Mouse (Mus musculus) left cerebral cortex, postnatal 4 days (tissue): ENCODE results near the gene St6galnac5. TPM values are rescaled to one million over a fixed set of nuclear protein-coding genes. Genes with fewer than 3 reads are reported as not detected.
A peak's percentile ranks its signal among the peaks of the same experiment; 100 is the strongest.

Source experiments
- DNase-seq: peaks from one replicate; pipeline ENCODE4 v3.0.0-alpha.2; 2022
- intact Hi-C: fragments of 180-260 bp; cut with DNase I; formaldehyde crosslinking; loops from one replicate; pipeline ENCODE4 v1.15.1; 2025
- total RNA-seq, 2 experiments: library from RNA; stranded (reverse); gene quantifications; 2 replicates each; pipeline ENCODE4 v1.2.3; 2021

St6galnac5 gene
- total RNA-seq, 2 experiments from 2014 or later: 50.0 to 62.1 TPM

- DNase-seq: no peak
- intact Hi-C loops: no loop called here
Measured at GRCm38 (mm10) chr3:152920365-152920764, 61.7 kb downstream of the St6galnac5 start.

DNA sequence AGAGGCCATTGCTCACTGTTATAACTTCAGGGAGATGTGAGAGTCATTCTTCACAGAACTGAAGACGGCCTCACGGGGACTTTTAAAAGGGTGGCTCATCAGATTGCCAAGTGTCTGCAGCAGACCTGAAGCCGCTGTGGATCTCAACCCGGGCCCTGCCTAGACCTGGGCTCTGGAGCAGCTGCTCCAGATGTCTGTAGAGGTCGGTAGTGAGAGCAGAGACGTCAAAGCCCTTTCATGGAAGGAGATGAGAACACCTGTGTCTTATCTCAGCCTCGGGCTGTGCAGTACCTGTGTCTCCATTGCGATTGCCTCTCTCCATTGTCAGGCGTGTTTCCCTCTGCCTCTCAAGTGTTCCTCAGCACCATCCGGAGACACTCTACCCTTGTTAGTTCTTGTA lies 62.9 kb downstream of the St6galnac5 start:
- intact Hi-C loops: no loop called here
- no peak for DNase-seq

GRCm38 (mm10) chr3:152917579-152917978 lies 64.5 kb downstream of the St6galnac5 start:
- DNase-seq: no peak
- intact Hi-C loops: no loop called here

DNA sequence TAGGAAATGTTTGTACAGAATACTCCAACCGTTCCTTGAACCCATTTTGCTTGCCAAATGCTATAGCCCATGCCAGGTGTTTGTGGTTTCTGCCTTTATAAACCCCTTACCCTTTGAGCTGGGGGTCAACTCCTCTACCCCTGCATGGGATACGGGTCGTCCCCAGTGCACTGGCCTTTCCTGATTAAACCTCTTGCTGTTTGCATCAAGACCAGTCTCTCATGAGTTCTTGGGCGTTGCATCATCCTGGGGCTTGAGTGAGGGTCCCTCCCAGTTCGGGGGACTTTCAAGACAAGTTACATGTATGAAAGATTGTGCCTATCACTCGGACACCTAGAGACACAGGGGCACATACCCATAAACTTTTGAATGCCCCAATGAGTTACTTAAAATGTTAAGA lies 67.7 kb downstream of the St6galnac5 start:
- intact Hi-C loops: no loop called here
- no peak for DNase-seq

DNA sequence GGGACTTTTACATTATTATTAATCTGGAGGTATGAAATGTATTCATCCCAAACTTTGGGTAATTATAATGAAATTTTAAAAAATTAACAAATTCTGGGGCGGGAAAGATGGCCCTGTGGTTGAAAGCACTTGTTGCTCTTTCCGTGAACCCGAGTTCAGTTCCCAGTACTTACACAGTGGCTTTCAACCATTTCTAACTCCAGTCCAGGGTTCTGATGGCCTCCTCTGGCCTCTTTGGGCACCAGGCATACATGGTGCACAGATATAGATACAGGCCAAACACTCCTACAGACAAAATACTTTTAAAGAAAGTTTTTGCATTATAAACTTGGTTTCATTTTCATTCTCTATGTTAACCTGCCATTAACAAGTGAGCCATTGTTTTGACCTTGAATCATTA lies 68.4 kb downstream of the St6galnac5 start:
- DNase-seq: no peak
- intact Hi-C loops: no loop called here

DNA sequence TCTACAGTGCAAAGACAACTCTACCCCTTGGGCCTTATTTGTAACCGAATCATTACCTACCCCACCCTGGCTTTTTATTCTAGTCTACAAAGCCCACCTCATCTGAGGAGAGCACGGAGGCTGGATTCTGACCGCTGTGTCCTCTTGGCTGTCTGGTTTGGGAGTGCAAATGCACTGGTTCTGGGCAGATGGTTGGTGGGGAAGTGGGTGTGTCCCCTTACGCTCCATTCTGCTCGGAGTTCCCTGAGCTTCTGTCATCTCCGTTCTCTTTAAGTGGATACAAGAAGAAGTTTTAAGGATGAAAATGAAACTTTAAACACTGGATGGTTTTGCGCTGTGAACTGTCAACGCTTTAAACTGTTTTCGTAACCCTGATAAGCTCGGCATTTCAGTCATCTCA lies 68.9 kb downstream of the St6galnac5 start:
- no peak for DNase-seq
- intact Hi-C loops: no loop called here

DNA sequence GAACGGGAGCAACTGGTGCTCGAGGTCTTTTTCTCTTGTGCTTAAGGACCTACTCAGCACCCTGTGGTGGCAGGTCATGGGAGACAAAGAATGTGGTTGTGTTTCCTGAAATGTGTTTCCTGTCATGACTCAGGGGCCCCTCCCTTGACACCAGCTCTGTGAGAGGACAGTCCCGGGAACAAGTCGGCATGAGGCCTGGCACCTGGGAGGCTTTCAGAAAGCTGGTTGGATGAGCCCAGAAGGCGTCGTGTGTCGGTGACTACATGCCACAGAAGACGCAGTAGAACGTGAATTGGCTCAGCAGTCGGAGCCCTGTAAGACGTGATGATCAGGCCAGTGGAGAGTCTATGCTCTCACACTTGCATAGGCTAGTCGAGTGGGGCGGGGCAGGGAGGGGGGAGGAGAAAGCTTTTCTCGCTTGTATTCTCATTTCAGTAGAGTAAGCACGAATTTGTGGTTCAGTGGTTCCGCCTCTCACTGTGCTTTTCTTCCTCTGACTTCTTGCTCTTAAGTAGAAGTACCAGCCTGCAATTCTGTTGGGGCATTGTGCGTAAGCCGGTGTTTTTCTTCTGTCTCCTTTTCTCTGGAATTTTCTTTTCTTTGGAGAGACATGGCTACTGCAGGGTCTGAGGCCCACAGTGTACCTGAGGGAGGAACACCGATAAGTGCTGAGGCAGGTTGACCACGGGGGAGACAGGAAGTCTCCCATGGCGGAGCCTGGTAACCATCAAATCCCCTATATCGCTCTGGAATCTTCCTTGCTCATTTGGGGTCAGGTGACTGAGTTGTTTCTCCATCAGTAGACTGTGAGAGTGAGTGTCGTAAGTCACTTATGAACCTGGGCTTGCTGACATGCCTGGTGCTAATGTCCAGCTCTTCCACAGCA lies 69.6 kb downstream of the St6galnac5 start:
- intact Hi-C loops: no loop called here
- DNase-seq: no peak

DNA sequence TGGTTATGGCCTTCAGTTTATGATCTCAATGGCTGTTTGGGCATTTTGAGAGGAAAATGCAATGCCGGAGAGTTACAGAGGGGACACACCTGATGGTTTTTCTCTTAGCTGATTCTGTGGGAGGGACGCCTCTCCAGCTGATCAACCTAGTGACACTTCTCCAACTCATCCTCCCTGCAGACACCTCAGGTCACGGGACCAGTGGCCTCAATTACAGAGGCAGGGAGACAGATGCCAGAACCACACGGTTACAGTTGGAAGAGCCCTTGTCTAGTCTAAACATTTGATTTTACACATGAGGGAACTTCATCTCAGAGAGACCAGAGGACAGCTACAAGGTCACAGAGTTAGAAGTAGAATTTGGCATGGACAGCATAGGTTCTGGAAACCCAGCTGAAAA lies 70.5 kb downstream of the St6galnac5 start:
- intact Hi-C loops: no loop called here
- DNase-seq: no peak

- intact Hi-C loops: no loop called here
- DNase-seq: no peak
Measured at GRCm38 (mm10) chr3:152907683-152908082, 74.4 kb downstream of the St6galnac5 start.

GRCm38 (mm10) chr3:152907087-152907486 lies 75.0 kb downstream of the St6galnac5 start:
- no peak for DNase-seq
- intact Hi-C loops: no loop called here

DNA sequence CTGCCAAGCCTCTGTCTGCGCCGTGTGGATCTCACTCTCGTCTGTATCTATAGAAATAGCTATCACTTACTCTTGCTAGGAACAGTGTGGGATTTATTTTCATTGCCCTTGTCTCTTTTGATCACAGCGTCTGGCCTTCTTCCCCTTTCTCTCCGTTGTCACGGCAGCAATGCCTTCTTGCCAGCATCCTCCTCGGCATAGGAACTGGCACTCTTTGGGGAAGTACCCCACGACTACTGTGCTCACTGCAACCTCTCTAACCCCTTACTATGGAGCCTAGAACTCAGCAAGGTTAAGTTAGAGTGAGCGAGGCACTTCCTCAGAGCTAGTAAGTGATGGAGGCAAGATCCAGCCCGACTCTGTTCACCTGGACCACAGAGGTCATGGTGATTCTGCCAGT lies 76.2 kb downstream of the St6galnac5 start:
- intact Hi-C loops: no loop called here
- no peak for DNase-seq

DNA sequence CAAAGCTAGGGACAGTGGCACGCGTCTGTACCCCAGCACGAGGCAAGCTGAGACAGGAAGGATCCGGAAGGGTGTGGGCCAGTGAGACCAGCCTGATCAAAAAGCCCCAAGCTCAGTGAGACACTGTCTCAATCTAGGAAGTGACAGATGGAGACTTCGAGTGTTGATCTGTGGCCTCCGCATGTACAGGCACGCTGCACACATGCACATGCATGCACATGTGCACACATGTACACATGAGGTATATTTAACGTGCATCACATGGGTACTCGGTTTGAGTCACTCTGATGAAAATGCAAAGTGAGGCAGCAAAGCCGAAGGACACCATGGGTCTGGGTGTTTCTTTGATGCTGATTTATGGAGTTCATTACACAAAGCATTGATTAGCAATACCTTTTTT lies 77.0 kb downstream of the St6galnac5 start:
- no peak for DNase-seq
- intact Hi-C loops: no loop called here

- intact Hi-C loops: no loop called here
- no peak for DNase-seq
Measured at GRCm38 (mm10) chr3:152898906-152899305, 83.1 kb downstream of the St6galnac5 start.

DNA sequence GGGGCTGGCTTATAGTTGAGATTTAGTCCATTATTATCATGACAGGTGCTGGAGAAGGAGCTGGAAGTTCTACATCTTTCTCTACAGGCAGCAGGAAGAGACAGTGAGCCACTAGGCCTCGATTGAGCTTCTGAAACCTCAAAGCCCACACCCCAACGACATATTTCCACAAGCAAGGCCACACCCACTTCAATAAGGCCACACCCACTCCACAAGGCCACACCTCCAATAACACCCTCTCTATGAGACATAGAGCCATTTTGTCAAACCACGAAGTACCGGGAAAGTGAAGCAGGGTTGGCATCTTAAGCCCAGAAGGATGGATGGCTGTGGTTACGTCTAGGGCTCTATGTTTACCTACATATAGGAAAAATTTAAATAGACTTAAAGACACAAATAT lies 84.8 kb downstream of the St6galnac5 start:
- intact Hi-C loops: no loop called here
- DNase-seq: no peak

DNA sequence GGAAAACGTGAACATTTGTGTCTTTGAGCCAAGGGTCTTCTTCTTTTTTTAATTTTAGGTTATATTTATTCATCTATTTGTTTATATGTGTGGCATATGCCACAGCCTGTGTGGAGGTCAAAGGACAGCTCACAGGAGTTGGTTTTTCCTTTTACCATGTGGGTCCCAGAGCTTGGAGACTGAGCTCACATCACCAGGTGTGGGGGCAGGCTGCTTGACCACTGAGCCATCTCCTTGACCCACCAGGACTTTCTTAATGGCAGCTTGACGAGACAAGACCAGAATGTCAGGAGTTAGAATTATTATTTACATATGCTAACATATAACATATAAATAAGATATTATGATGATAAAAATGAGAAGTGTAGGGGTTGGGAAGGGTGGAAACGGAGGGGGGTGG lies 85.9 kb downstream of the St6galnac5 start:
- no peak for DNase-seq
- intact Hi-C loops: no loop called here

DNA sequence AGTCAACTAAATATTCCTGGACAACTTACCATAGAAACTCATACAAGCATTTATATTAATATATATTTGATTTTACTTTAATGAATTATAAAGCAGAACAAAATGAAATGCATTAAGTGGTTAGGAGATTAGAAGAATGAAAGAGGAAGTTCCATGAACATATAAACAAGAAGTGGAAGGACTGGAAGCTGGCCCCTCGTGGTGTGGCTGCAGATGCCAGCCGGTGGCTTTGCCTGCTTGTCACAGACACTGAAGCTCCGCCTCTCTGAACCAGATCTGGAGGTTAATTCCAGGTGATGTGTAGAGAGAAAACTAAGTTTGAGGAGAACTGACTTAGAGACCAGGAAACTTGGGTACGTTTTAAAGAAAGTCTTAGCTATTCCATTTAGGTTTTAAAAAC lies 87.1 kb downstream of the St6galnac5 start:
- intact Hi-C loops: no loop called here

GRCm38 (mm10) chr3:152888116-152888515 lies 93.9 kb downstream of the St6galnac5 start:
- intact Hi-C loops: no loop called here

More for the DNA sequence above, 87.1 kb downstream of the St6galnac5 start:
- DNase-seq: no peak

GRCm38 (mm10) chr3:152886749-152887148 lies 95.3 kb downstream of the St6galnac5 start:
- intact Hi-C loops: no loop called here
- DNase-seq: no peak

More at GRCm38 (mm10) chr3:152888116-152888515, 93.9 kb downstream of the St6galnac5 start:
- DNase-seq: no peak

GRCm38 (mm10) chr3:152883556-152883955 lies 98.5 kb downstream of the St6galnac5 start:
- intact Hi-C loops: no loop called here
- no peak for DNase-seq

- peak; percentile 32 for DNase-seq
- intact Hi-C loops: no loop called here
Measured at GRCm38 (mm10) chr3:152881706-152882105, 100.3 kb downstream of the St6galnac5 start.

- DNase-seq: no peak
- intact Hi-C loops: no loop called here
Measured at GRCm38 (mm10) chr3:152880121-152880835, 101.8 kb downstream of the St6galnac5 start.

GRCm38 (mm10) chr3:152875723-152876290 lies 106.2 kb downstream of the St6galnac5 start:
- DNase-seq: no peak
- intact Hi-C loops: no loop called here
